Mouse (Mus musculus): ENCODE measurements around the gene Xpr1. TPM values are rescaled to one million over a fixed set of nuclear protein-coding genes. Genes with fewer than 3 reads are reported as not detected.

The Xpr1 gene
- polyA plus RNA-seq, 1 experiment from 2014 or later = 10.4 TPM

Small RNAs within 50 kb of the gene (microRNA-seq; reads per million reads assigned to microRNA genes)
- not detected for gene Gm22569

Other genes starting within 250 kb of the Xpr1 start
- gene BC034090, start 173.0 kb downstream of the Xpr1 start, polyA plus RNA-seq (2014; fragmentation: Nextera tagmentation; extraction: Ambion mirVana) = 4.7 and 4.9 TPM in 2 replicates
- gene Acbd6, start 140.7 kb upstream of the Xpr1 start, polyA plus RNA-seq (2014; fragmentation: Nextera tagmentation; extraction: Ambion mirVana) = 80.7 and 87.0 TPM in 2 replicates

Measured in kidney, embryonic 14.5 days (tissue).